Mouse (Mus musculus) kidney, postnatal 25 days (tissue): ENCODE results near the gene Slc47a1.
A peak's percentile ranks its signal among the peaks of the same experiment; 100 is the strongest.
"Not testable (repeated sequence)": the region's sequence is repeated elsewhere in the genome, so short reads cannot be mapped to it uniquely, and the experiment has no call there.

ENCODE experiments used
- DNase-seq, 2 experiments: peaks; one replicate each; pipeline ENCODE4 v3.0.0; 2021; ENCODE audit warnings: mixed read lengths in 2 of 2

The Slc47a1 gene

GRCm38 (mm10) chr11:61316864-61317263 lies 61.3 kb downstream of the Slc47a1 start:
- no peak for DNase-seq

GRCm38 (mm10) chr11:61310321-61310720 lies 67.8 kb downstream of the Slc47a1 start:
- DNase-seq, result no peak

- no peak for DNase-seq
Measured at GRCm38 (mm10) chr11:61309831-61310230, 68.3 kb downstream of the Slc47a1 start.

GRCm38 (mm10) chr11:61307795-61308194 lies 70.3 kb downstream of the Slc47a1 start:
- no peak for DNase-seq

- peak; percentile 53 to 83 for DNase-seq
Measured at GRCm38 (mm10) chr11:61305377-61305776, 72.8 kb downstream of the Slc47a1 start.

GRCm38 (mm10) chr11:61304535-61304934 lies 73.6 kb downstream of the Slc47a1 start:
- DNase-seq, result not testable (repeated sequence)

GRCm38 (mm10) chr11:61300716-61301392 lies 77.3 kb downstream of the Slc47a1 start:
- DNase-seq, result peak; percentile 11 to 49

GRCm38 (mm10) chr11:61300205-61300604 lies 77.9 kb downstream of the Slc47a1 start:
- DNase-seq, result no peak

- DNase-seq, result peak; percentile 48 to 55
Measured at GRCm38 (mm10) chr11:61297901-61298300, 80.2 kb downstream of the Slc47a1 start.

GRCm38 (mm10) chr11:61297326-61297725 lies 80.8 kb downstream of the Slc47a1 start:
- no peak for DNase-seq

- no peak for DNase-seq
Measured at GRCm38 (mm10) chr11:61296556-61296955, 81.6 kb downstream of the Slc47a1 start.

- no peak for DNase-seq
Measured at GRCm38 (mm10) chr11:61295556-61295955, 82.6 kb downstream of the Slc47a1 start.

- DNase-seq, result no peak
Measured at GRCm38 (mm10) chr11:61294431-61294830, 83.7 kb downstream of the Slc47a1 start.
